In genomic region chr1:59912413-59913157, GRCm38 (mm10) we compare ENCODE assay signal across 8 mouse cellular contexts. TPM values are rescaled to one million over a fixed set of nuclear protein-coding genes. Genes with fewer than 3 reads are reported as not detected.
A peak's percentile ranks its signal among the peaks of the same experiment; 100 is the strongest.
DNase-seq lines count a peak whose midpoint lies in the region; ATAC-seq and TF ChIP-seq lines count a peak whose summit lies in the region.

Gene Fam117b (plus strand): TSS chr1:59913006.

- H3K36me3 ChIP-seq in kidney, embryonic 14.5 days (ENCODE audit: control insufficient read depth, insufficient read depth, low read length), result no peaks in the 10 kb centered on the region
- no peaks in the 10 kb centered on the region for H3K36me3 ChIP-seq in limb, embryonic 15.5 days

- no peak for TF ChIP-seq POLR2A in bone marrow macrophage, adult 2 months (IDR thresholded peaks at IDR 0.05; ENCODE audit: borderline replicate concordance, low read depth, low read length)
- TF ChIP-seq POLR2A in embryonic fibroblast, embryonic 13.5 days (IDR thresholded peaks at IDR 0.05; ENCODE audit: low read depth, low read length), result peak; percentile 70

- H3K9me3 ChIP-seq in kidney, embryonic 14.5 days (ENCODE audit: control insufficient read depth, low read length), result no peaks in the 10 kb centered on the region
- no peaks in the 10 kb centered on the region for H3K9me3 ChIP-seq in limb, embryonic 15.5 days

- DNase-seq in A20 (ENCODE audit: low read depth, low spot score), result peak; percentile 99
- peak; percentile 97 for DNase-seq in heart, adult 9 months (ENCODE audit: low spot score in 2 of 2)
- peak; percentile 81 to 94 for DNase-seq in monocyte, adult 2 months (ENCODE audit: low read depth in 1 of 2, low spot score in 2 of 2)
- peak; percentile 98 to 99 for DNase-seq in spleen, postnatal 36 days (ENCODE audit: low spot score in 2 of 2)

- ATAC-seq in kidney, embryonic 14.5 days (ENCODE audit: low FRiP score, low TSS enrichment), result peak; percentile 98
- peak; percentile 95 for ATAC-seq in limb, embryonic 15.5 days (ENCODE audit: insufficient number of reproducible peaks, low FRiP score, low TSS enrichment, low read depth)

- under 1% methylated on average over 67 of the region's 72 CpGs for WGBS in kidney, embryonic 14.5 days
- WGBS in limb, embryonic 15.5 days, result under 1% methylated on average over 66 of the region's 72 CpGs

- TF ChIP-seq CTCF in bone marrow macrophage, adult 2 months (IDR thresholded peaks at IDR 0.05; ENCODE audit: low read depth, low read length), result no peak
- no peak for TF ChIP-seq CTCF in embryonic fibroblast, embryonic 13.5 days (IDR thresholded peaks at IDR 0.05; ENCODE audit: borderline replicate concordance, insufficient read depth, low read length)

- H3K4me1 ChIP-seq in bone marrow macrophage, adult 2 months (ENCODE audit: control insufficient read depth, insufficient read depth, low read length), result peaks cover 22% of the 10 kb centered on the region
- peaks cover 9% of the 10 kb centered on the region for H3K4me1 ChIP-seq in embryonic fibroblast, embryonic 13.5 days (ENCODE audit: control insufficient read depth, insufficient read depth, low read length)
- peaks cover 22% of the 10 kb centered on the region for H3K4me1 ChIP-seq in kidney, embryonic 14.5 days (ENCODE audit: control insufficient read depth, insufficient read depth, low read length)
- peaks cover 20% of the 10 kb centered on the region; the same call in 1 of the 2 replicates for H3K4me1 ChIP-seq in limb, embryonic 15.5 days

- H3K4me2 ChIP-seq in kidney, embryonic 14.5 days (replicated peaks; ENCODE audit: low read depth, low read length), result peak within 1 kb of the TSS; percentile 52
- H3K4me2 ChIP-seq in limb, embryonic 15.5 days, result peak within 1 kb of the TSS; percentile 61

- H3K27ac ChIP-seq in bone marrow macrophage, adult 2 months (ENCODE audit: insufficient read depth, low read depth, low read length), result peak within 1 kb of the TSS; percentile 84
- H3K27ac ChIP-seq in embryonic fibroblast, embryonic 13.5 days (ENCODE audit: insufficient read depth, low read length), result 0 out of 2 replicates have a peak within 1 kb of the TSS, but pooled peaks have one; percentile 21
- H3K27ac ChIP-seq in kidney, embryonic 14.5 days (ENCODE audit: low read depth, low read length), result peak within 1 kb of the TSS; percentile 91
- peak within 1 kb of the TSS; percentile 93 for H3K27ac ChIP-seq in limb, embryonic 15.5 days

- peak within 1 kb of the TSS; percentile 95 for H3K9ac ChIP-seq in kidney, embryonic 14.5 days (ENCODE audit: low read depth, low read length)
- peak within 1 kb of the TSS; percentile 87 for H3K9ac ChIP-seq in limb, embryonic 15.5 days

- no peaks in the 10 kb centered on the region for H3K27me3 ChIP-seq in kidney, embryonic 14.5 days (ENCODE audit: control insufficient read depth, insufficient read depth, low read length)
- no peaks in the 10 kb centered on the region for H3K27me3 ChIP-seq in limb, embryonic 15.5 days

- H3K4me3 ChIP-seq in bone marrow macrophage, adult 2 months (ENCODE audit: insufficient read depth, low read length), result peak within 1 kb of the TSS; percentile 95
- peak within 1 kb of the TSS; percentile 82 for H3K4me3 ChIP-seq in embryonic fibroblast, embryonic 13.5 days (ENCODE audit: insufficient read depth, low read length)
- H3K4me3 ChIP-seq in kidney, embryonic 14.5 days (ENCODE audit: low read length), result peak within 1 kb of the TSS; percentile 68
- H3K4me3 ChIP-seq in limb, embryonic 15.5 days, result peak within 1 kb of the TSS; percentile 100

RNA-seq across cellular contexts. Expression of gene Fam117b, which starts in this region (rescaled TPM):
- polyA plus RNA-seq in bone marrow macrophage, adult 2 months (2012; ENCODE audit: insufficient read depth, insufficient read length, missing spikeins), result 29.2 and 31.6 TPM in 2 replicates
- 21.0 and 22.3 TPM in 2 replicates for polyA plus RNA-seq in embryonic fibroblast, embryonic 13.5 days (2011; ENCODE audit: insufficient read length, low read depth, missing spikeins)
- polyA plus RNA-seq in kidney, embryonic 14.5 days (2014; fragmentation: Nextera tagmentation; extraction: Ambion mirVana), result 11.2 and 19.2 TPM in 2 replicates
- polyA plus RNA-seq in limb, embryonic 15.5 days (2015; fragmentation: Nextera tagmentation; extraction: Ambion mirVana), result 5.6 and 8.3 TPM in 2 replicates

Comparison
In these comparisons a context has a peak if more than half of its experiments do, and no peak if none do; other contexts are left out.
1. Peak in every context shown above with its lines: DNase-seq, ATAC-seq, H3K4me3 ChIP-seq and H3K27ac ChIP-seq.
2. H3K27ac ChIP-seq: peak in every context shown above with its lines; median percentile 93 in limb, embryonic 15.5 days; 91 in kidney, embryonic 14.5 days; 84 in bone marrow macrophage, adult 2 months; 21 in embryonic fibroblast, embryonic 13.5 days.